Mouse (Mus musculus): ENCODE data around the gene Sema6c. TPM values are rescaled to one million over a fixed set of nuclear protein-coding genes. Genes with fewer than 3 reads are reported as not detected.

Sema6c gene
- total and polyA plus RNA-seq, 2 experiments from 2014 or later = 17.1 to 126 TPM

DNA sequence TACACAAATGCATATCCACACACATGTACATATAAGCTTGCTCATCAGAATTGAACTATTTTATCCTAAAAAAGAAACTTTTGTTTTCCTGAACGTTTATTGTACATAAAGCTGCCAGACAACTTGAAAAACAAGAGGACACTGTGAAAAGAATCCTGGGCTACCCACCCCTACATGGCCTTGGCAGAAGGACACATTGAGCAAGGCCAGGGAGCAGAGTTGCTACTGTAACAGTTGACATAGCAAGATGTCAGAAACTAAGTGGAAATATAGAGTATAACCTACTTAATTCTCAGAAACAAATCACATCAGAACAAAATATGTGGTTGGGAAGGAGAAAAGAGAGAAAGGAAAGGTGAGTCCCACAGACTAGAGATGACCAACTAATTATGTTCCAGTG is 21.6 kb downstream of the Sema6c start:
- no peak for TF ChIP-seq CTCF (IDR thresholded peaks at IDR 0.05)
- 75% methylated on average over 1 of the region's 1 CpGs for WGBS
- H3K4me3 ChIP-seq (ENCODE audit: low read depth, low read length) = no peak overlapping the region
- no peak for DNase-seq (ENCODE audit: low spot score)
- H3K36me3 ChIP-seq (ENCODE audit: insufficient read depth, low read length) = peaks cover 6% of the 10 kb centered on the region; the same call in 1 of the 2 replicates
- H3K27me3 ChIP-seq (ENCODE audit: insufficient read depth, low read length) = no peaks in the 10 kb centered on the region
- ATAC-seq (ENCODE audit: low FRiP score) = no peak
- H3K9me3 ChIP-seq (ENCODE audit: low read length) = no peaks in the 10 kb centered on the region
- no peak overlapping the region for H3K27ac ChIP-seq (ENCODE audit: low read depth, low read length)
- no peaks in the 10 kb centered on the region for H3K4me1 ChIP-seq (ENCODE audit: insufficient read depth, low read length)
- H3K9ac ChIP-seq (replicated peaks; ENCODE audit: low read length, poor library complexity, severe bottlenecking) = no peak overlapping the region
- H3K4me2 ChIP-seq (ENCODE audit: low read depth, low read length, poor library complexity, severe bottlenecking) = no peak overlapping the region

DNA sequence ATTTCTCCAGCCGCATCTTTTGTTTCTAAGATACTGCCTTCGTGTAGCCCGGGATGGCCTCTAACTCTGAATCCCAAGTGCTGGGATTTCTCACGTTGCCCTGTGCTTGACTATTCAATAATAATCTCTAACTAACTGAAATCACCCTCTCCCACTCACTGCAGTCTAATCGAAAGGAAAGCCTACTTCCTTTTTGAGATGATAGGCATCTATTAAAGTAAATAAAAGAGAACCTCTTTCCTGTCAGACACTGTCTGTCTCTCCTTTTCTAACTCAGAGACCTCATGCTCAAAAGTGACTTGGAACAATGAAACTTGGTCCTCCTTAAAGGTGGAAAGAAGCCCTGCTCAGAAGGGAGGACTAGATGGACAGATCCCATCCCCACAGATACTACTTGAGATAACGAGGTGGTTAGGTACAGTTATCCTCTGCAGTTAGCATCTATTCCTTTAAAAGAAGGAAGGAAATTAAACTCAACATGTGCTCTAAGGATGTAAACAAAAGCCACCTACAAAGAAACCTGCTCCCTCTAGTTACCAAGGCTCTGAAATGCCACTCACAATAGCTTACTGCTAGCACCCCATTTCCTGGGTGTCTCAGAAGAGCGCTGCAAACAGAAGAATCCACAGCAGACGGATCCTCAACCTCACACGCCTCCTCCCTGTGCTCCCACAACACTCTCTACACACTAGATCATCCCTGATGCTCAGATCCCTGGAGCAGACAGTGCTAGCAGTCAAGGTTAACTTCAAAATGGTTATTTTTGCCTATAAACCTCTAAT is 24.7 kb downstream of the Sema6c start:
- Histone ChIP-seq H3K9ac (replicated peaks; ENCODE audit: low read length, poor library complexity, severe bottlenecking) (no peak overlapping the region), H3K27ac (ENCODE audit: low read depth, low read length) (no peak overlapping the region), H3K36me3 (ENCODE audit: insufficient read depth, low read length) (peaks cover 23% of the 10 kb centered on the region), H3K4me1 (ENCODE audit: insufficient read depth, low read length) (no peaks in the 10 kb centered on the region), H3K4me3 (ENCODE audit: low read depth, low read length) (no peak overlapping the region), H3K27me3 (ENCODE audit: insufficient read depth, low read length) (no peaks in the 10 kb centered on the region), H3K4me2 (ENCODE audit: low read depth, low read length, poor library complexity, severe bottlenecking) (no peak overlapping the region), H3K9me3 (ENCODE audit: low read length) (no peaks in the 10 kb centered on the region)
- DNase-seq (ENCODE audit: low spot score) (no peak), ATAC-seq (ENCODE audit: low FRiP score) (no peak)
- TF ChIP-seq CTCF (IDR thresholded peaks at IDR 0.05) = no peak
- WGBS = 91% methylated on average over 9 of the region's 9 CpGs

DNA sequence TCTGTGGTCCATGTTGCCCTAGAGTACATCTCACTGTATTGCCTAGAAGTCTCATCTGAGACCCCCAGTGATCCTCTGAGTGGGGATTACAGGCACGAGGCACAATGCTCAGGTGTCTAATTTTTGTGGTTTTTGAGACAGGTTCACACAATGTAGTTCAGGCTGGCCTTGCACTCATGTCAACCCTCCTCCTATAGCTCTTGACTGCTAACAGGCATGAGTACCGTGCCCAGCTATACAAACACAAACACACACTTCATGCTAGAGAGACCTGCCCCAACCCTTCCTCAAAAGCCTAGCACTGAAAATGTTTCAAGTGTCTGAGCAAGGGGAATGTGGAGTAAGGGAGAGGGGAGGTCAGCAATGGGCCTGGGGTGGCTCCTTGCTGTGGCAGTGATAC is 25.8 kb downstream of the Sema6c start:
- Histone ChIP-seq H3K9ac (replicated peaks; ENCODE audit: low read length, poor library complexity, severe bottlenecking) (no peak overlapping the region), H3K36me3 (ENCODE audit: insufficient read depth, low read length) (peaks cover 25% of the 10 kb centered on the region), H3K4me2 (ENCODE audit: low read depth, low read length, poor library complexity, severe bottlenecking) (no peak overlapping the region), H3K27ac (ENCODE audit: low read depth, low read length) (no peak overlapping the region), H3K4me3 (ENCODE audit: low read depth, low read length) (no peak overlapping the region), H3K9me3 (ENCODE audit: low read length) (no peaks in the 10 kb centered on the region), H3K27me3 (ENCODE audit: insufficient read depth, low read length) (no peaks in the 10 kb centered on the region), H3K4me1 (ENCODE audit: insufficient read depth, low read length) (no peaks in the 10 kb centered on the region)
- 97% methylated on average over 2 of the region's 2 CpGs for WGBS
- DNase-seq (ENCODE audit: low spot score) = no peak
- no peak for TF ChIP-seq CTCF (IDR thresholded peaks at IDR 0.05)
- no peak for ATAC-seq (ENCODE audit: low FRiP score)

DNA sequence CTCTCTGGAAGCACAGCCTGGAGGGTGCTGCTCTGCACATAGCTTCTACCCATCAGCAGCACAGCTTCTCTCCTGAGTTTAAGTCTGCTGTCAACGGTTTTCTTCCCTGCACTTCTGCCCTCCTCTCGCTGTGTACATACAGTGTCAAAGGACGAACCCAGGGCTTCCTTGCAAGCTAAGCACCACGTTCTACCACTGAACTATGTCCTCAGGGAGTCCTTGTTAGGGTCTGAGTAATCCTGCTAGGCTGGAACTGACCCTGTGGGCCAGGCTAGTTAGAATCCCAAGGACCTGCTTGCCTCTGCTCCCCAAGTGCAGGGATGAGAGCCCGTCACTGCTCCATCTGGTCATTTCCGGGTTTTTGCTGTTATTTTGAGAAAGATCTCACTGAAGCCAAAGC is 26.6 kb downstream of the Sema6c start:
- Histone ChIP-seq H3K9me3 (ENCODE audit: low read length) (no peaks in the 10 kb centered on the region), H3K4me3 (ENCODE audit: low read depth, low read length) (no peak overlapping the region), H3K4me2 (ENCODE audit: low read depth, low read length, poor library complexity, severe bottlenecking) (no peak overlapping the region), H3K27me3 (ENCODE audit: insufficient read depth, low read length) (no peaks in the 10 kb centered on the region), H3K36me3 (ENCODE audit: insufficient read depth, low read length) (peaks cover 25% of the 10 kb centered on the region), H3K9ac (replicated peaks; ENCODE audit: low read length, poor library complexity, severe bottlenecking) (no peak overlapping the region), H3K4me1 (ENCODE audit: insufficient read depth, low read length) (no peaks in the 10 kb centered on the region), H3K27ac (ENCODE audit: low read depth, low read length) (no peak overlapping the region)
- WGBS = 91% methylated on average over 6 of the region's 6 CpGs
- TF ChIP-seq CTCF (IDR thresholded peaks at IDR 0.05) = no peak
- DNase-seq (ENCODE audit: low spot score) (no peak), ATAC-seq (ENCODE audit: low FRiP score) (no peak)

DNA sequence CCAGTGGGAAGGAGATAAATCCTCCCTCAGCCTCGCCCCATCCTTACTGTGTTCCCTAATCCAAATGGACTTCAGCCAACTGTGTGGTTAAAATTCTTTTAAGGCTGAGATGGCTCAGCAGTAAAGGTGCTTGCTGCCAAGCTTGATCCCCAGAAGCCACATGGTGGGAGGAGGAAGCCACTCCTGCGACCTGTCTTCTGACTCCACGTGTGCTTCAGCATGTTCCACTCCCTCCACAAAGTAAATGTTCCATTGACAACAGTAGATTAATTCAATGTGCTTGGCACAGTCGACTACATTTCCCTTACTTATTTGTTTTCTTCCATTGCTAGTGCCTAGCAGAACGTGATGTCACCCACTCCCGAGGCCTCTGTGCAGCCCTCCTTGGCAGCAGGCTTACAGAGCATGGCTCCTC is 34.5 kb downstream of the Sema6c start:
- Histone ChIP-seq H3K9me3 (ENCODE audit: low read length) (no peaks in the 10 kb centered on the region), H3K4me3 (ENCODE audit: low read depth, low read length) (no peak overlapping the region), H3K36me3 (ENCODE audit: insufficient read depth, low read length) (peaks cover 17% of the 10 kb centered on the region), H3K27ac (ENCODE audit: low read depth, low read length) (no peak overlapping the region), H3K27me3 (ENCODE audit: insufficient read depth, low read length) (no peaks in the 10 kb centered on the region), H3K9ac (replicated peaks; ENCODE audit: low read length, poor library complexity, severe bottlenecking) (no peak overlapping the region), H3K4me1 (ENCODE audit: insufficient read depth, low read length) (no peaks in the 10 kb centered on the region), H3K4me2 (ENCODE audit: low read depth, low read length, poor library complexity, severe bottlenecking) (no peak overlapping the region)
- WGBS = 67% methylated on average over 6 of the region's 6 CpGs
- DNase-seq (ENCODE audit: low spot score) = peak; percentile 43
- no peak for ATAC-seq (ENCODE audit: low FRiP score)
- TF ChIP-seq CTCF (IDR thresholded peaks at IDR 0.05) = no peak

DNA sequence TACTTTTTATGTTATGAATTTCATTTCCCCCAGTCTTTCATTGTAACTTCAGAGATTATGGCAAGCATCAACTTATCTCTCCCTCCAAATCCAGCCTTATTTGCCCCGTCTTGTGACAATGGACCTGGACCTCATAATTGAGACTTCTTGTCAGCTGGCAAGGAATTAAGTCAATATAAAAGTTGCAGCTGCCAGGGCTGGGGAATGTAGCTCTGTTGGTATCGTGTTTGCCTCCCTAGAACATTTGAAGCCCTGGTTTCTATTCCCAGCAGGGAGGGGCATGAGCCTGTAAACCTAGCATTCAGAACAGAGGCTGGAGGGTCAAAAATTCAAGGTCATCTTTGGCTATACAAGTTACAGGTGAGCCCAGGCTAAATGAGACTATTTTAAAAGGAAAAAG is 35.5 kb downstream of the Sema6c start:
- Histone ChIP-seq H3K4me1 (ENCODE audit: insufficient read depth, low read length) (no peaks in the 10 kb centered on the region), H3K9me3 (ENCODE audit: low read length) (no peaks in the 10 kb centered on the region), H3K4me3 (ENCODE audit: low read depth, low read length) (no peak overlapping the region), H3K4me2 (ENCODE audit: low read depth, low read length, poor library complexity, severe bottlenecking) (no peak overlapping the region), H3K27ac (ENCODE audit: low read depth, low read length) (no peak overlapping the region), H3K9ac (replicated peaks; ENCODE audit: low read length, poor library complexity, severe bottlenecking) (no peak overlapping the region), H3K36me3 (ENCODE audit: insufficient read depth, low read length) (peaks cover 15% of the 10 kb centered on the region; the same call in 1 of the 2 replicates), H3K27me3 (ENCODE audit: insufficient read depth, low read length) (no peaks in the 10 kb centered on the region)
- WGBS = 81% methylated on average over 2 of the region's 2 CpGs
- ATAC-seq (ENCODE audit: low FRiP score) = no peak
- no peak for TF ChIP-seq CTCF (IDR thresholded peaks at IDR 0.05)
- no peak for DNase-seq (ENCODE audit: low spot score)

Measured in midbrain, postnatal 0 days (tissue).